Mouse (Mus musculus): ENCODE measurements around the gene Qars. TPM values are rescaled to one million over a fixed set of nuclear protein-coding genes. Genes with fewer than 3 reads are reported as not detected.

The Qars gene
- total RNA-seq (2022): 10 to 100 TPM; 78.3 to 95.4 (median 86.8) TPM

DNA sequence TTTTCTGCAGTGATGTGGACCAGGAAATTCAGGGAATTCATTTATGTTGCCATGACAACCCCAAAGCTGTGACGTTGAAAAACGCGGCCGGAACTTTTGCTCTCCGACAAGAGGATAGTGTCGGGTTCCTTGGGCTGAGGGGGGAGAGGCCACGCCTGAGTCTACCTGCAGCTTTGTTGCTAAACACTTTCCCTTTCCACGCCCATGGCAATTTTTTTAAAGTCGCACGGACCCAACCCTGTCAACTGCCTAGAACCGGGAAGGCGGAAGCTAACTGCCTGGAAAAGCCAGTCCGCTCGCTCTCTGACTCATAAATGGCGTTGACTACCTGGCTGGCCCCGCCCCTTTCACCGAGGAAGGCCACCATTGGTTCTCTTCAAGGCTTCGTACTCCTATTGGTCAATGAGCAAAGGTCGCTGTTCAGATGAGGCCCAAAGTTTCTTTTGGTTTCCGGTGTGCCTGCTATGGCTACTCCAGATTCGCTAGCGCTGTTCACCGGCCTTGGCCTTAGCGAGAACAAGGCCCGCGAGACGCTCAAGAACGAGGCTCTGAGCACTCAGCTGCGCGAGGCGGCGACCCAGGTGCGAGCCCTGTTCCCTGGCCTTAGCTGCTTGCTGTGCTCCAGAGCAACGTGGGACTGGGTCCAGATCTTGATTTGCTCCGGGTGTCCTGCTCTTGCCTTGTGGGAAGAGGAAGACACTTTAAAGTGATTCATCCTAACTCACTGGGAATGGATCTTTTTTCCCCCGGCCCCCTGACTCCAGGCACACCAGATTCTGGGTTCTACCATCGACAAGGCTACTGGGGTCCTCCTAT lies at the start of gene Qars:
Gene Qars, plus strand, starts transcription at position 88 of the 816 bp plus-strand sequence.
- peak; percentile 75 to 94 for DNase-seq (ENCODE audit: low spot score in 2 of 2)

DNA sequence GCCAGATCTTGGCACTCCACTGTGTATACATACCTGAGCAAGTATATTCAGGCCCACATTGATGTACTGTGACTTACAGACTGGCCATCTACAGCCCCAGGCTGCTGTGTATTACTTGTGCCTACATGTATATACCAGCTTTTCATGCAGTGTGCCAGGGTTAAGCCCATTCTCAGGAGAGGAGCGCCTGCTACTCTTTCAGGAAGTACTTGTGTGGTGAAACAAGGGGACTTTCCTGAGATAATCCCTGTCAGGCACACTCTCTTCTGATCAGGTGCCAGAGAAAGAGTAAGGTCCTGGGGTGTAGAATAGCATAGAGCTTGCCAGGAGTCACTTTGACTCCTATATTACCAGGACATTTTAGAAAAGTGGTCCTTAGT lies 47.6 kb upstream of the Qars start:
- no peak for DNase-seq (ENCODE audit: low spot score in 2 of 2)

- DNase-seq (ENCODE audit: low spot score in 2 of 2): peak; percentile 79 to 89
Measured at GRCm38 (mm10) chr9:108460319-108461178, 47.0 kb upstream of the Qars start, which contains the start of gene Ccdc71. Ccdc71 (plus strand) TSS chr9:108460527.

DNA sequence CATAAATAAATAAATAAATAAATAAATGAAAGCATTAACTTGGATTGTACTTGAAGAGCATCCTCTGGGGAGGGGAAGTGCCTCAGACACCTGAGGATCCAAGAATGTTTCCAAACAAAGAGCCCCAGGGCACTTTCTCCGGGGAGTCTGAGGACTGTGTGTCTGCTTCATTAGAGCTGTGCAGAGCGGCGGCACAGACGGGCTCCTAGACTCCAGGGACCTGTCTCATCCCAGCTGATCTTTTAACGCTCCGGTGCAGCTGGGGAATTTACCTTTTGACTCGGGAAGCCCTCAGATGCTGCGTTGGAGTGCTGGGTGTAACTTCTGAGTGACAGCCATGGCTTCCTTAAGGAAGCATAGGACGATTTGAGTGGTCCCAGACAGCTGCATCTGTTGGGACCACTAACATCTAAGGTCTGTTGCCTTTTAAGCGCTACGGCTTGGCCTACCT lies 46.3 kb upstream of the Qars start, which contains the start of gene Klhdc8b:
Gene Klhdc8b, minus strand, starts transcription at position 401 of the 451 bp plus-strand sequence.
- no peak for DNase-seq (ENCODE audit: low spot score in 2 of 2)

GRCm38 (mm10) chr9:108461675-108462074 lies 45.8 kb upstream of the Qars start:
- no peak for DNase-seq (ENCODE audit: low spot score in 2 of 2)

DNA sequence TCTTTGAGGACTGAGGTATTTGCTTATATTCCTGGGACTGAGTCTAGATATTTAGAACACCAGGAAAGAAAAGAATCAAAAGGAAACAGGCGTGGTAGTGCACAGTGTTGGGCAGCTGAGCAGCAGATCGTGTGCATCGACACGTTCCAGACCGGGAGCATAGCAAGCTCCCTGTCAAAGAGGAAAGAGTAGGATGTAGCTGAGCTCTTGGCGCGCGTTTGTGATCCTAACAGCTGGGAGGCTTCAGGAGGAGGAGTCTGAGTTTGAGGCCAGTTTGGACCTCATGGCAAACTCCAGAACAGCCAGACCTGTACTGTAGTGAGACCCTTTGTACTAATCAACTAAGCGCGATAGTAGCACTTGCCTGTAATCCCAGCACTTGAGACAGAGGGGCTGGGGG lies 45.3 kb upstream of the Qars start:
- no peak for DNase-seq (ENCODE audit: low spot score in 2 of 2)

DNA sequence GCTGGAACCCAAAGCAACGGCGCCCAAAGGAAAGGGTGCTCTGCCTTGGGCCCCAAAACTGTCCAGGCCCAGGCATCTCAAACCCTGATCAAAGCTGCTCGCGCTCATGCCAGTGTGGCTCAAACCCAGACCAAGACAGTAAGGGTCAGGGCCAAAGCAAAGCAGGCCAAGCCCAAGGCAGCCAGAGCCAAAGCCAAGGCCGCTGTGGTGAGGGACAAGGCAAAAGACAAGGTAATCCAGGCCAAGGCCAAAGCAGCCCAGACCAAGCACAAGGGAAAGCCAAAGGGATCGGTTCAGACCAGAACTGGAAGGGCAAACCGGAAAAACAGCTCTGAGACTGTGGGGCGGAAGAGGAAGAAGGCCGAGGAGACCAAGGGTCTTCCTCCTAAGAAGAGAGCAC lies 43.8 kb upstream of the Qars start:
- DNase-seq (ENCODE audit: low spot score in 2 of 2): no peak

- DNase-seq (ENCODE audit: low spot score in 2 of 2): no peak
Measured at GRCm38 (mm10) chr9:108466219-108466618, 41.3 kb upstream of the Qars start.

- DNase-seq (ENCODE audit: low spot score in 2 of 2): no peak
Measured at GRCm38 (mm10) chr9:108469430-108469829, 38.1 kb upstream of the Qars start.

DNA sequence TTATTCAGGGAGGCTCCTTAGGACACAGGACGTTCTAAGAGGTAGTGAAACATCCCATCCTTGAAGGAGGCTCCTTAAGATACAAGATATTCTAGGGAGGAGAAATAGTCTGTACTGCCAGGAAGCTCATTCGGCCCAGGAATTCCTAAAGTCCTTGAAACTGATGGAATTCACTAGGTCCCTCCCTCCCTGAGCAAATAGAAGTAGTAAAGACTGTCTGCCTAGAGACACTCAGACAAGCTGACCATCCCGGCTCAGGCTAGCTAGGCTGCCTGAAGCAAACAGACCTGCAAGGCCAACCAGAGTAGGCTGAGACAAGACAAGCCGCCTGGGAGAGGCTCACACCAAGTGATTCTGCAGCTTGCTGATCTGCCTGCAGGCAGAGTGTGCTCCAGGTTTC lies 37.7 kb upstream of the Qars start:
- no peak for DNase-seq (ENCODE audit: low spot score in 2 of 2)

DNA sequence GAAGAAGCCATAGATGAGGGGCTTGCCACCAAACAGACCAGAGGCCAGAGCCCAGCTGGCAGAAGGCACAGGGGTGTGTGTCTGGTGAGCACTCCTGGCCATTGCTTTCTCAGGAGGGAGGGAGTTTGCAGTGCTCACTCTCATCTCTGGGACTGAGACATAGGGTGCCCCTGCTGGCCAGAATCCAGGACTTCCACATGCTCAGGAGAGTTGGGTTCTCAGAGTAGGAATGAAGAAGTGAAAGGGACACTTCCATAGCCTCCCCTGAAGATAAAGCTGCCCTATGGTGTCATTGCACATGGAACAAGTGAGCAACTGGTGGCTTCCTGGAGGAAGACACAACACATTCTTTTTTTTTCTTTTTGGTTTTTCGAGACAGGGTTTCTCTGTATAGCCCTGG lies 33.0 kb upstream of the Qars start:
- DNase-seq (ENCODE audit: low spot score in 2 of 2): no peak

DNA sequence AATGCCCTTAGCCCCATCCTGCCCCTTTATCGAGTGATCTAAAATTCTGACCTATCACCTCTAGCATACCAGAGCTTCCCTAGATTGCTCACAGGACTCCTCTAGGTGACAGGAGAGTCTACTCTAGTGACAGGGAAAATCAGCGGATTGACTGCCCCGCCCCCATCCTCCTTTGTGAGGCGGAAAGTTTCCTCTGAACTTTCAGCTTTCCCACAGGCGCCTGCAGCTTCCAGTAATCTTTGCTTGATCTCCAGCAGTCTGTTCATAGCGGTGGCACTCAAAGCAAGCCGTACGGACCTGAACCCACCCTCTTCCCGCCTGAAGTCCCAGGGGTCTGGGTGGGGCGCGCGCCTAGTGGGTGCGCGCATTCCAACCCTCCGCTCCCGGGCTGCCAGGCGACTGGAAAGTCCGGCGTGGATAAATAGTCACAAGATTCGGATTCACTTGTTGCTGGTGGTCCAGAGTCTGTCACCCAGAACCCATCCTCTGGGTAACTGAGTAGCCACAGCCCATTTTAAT lies 28.8 kb upstream of the Qars start:
- no peak for DNase-seq (ENCODE audit: low spot score in 2 of 2)

DNA sequence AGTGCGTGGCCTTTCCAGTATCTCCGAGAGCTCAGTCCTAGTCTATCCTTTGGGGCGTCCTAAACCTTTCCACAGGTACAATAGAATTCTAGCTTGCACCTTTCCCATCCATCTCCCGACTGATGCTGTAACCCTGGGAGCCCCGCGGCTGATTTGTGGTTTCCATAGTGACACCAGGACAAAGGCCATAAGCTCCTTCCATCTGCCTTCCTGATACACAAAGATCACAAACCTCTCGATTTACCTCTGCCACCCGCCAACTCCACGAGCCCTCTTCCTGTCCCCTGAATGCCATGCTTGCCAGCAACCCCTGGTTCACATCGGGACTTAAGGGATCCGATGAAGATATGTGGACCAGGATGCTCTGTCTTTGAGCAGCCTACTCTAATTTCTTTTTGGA lies 28.3 kb upstream of the Qars start:
- no peak for DNase-seq (ENCODE audit: low spot score in 2 of 2)

DNA sequence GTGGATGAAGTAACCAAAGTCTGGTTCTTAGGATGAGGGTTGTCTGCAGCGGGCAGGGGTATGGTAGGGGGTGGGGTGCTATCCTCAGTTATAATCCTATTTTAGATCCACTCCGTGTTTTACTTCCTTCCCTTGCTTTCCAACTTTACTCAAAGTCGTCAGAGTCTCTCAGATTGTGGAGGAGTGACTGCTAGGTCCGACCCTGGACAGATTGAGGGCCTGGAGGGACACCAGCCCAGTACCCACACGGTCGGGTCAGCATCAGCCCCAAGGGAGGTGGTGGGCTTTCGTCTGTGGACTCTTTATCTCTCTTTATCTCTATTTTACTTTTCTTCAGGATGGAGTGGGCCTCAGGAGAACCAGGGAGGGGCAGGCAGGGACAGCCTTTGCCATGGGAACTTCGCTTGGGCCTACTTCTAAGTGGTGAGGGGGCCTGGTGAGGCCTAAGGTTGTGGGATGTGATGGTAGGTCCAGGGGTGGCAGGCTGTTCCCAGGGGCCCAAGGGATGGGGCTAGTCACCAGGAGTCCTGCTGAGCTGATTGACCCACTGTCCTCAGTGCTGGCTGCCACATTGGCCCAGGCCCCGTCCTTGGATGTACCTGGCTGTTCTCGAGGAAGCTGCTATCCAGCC lies 27.7 kb upstream of the Qars start, which contains the start of gene Lamb2:
Gene Lamb2, plus strand, starts transcription at position 16 of the 631 bp plus-strand sequence.
- no peak for DNase-seq (ENCODE audit: low spot score in 2 of 2)

- no peak for DNase-seq (ENCODE audit: low spot score in 2 of 2)
Measured at GRCm38 (mm10) chr9:108480813-108481519, 26.5 kb upstream of the Qars start.

GRCm38 (mm10) chr9:108481520-108482210 lies 25.8 kb upstream of the Qars start:
- no peak for DNase-seq (ENCODE audit: low spot score in 2 of 2)

DNA sequence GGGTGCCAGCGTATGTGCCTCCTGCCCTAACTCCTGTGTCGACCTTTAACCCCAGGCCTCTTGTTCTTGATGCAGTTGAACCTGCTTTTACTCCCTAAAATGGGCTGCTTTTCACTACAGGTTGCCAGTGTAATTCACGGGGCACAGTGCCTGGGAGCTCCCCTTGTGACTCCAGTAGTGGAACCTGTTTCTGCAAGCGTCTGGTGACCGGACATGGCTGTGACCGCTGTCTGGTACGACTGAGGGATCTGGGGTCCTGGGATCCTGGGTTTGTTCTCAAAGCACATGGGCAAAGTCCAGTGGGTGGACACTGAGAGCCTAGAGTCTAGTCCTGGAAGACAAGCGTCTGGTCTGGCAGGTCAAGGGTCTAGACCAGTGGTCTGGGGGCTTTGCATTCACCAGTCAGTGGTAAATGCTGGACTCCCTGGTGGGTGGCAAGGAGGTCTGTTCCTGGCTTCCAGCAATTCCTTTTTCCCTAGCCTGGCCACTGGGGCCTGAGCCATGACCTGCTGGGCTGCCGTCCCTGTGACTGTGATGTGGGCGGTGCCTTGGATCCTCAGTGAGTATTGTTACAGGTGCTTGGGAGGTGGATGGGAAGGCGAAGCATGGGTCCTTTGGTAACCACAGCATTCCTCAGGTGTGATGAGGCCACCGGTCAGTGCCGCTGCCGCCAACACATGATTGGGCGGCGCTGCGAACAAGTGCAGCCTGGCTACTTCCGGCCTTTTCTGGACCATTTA lies 24.3 kb upstream of the Qars start:
- no peak for DNase-seq (ENCODE audit: low spot score in 2 of 2)

- no peak for DNase-seq (ENCODE audit: low spot score in 2 of 2)
Measured at GRCm38 (mm10) chr9:108484021-108484420, 23.5 kb upstream of the Qars start.

DNA sequence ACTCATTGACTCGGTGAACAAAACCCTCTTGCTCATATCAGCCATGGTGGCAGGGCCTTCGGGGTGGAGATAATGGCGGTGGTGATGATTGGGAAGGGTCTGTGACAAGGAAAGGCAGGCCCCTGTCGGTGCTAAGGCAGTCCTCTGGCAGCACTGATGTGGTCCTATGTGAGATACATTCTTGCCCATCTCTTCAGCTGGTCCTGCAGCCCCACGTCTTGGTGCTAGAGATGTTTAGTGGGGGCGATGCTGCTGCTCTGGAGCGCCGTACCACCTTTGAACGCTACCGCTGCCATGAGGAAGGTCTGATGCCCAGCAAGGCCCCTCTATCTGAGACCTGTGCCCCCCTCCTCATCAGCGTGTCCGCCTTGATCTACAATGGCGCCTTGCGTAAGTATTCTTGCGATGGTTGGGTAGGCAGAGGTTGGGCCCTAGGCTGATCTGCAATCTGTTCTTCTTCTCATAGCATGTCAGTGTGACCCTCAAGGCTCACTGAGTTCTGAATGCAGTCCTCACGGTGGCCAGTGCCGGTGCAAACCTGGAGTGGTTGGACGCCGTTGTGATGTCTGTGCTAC lies 22.1 kb upstream of the Qars start:
- DNase-seq (ENCODE audit: low spot score in 2 of 2): no peak

Data from left cerebral cortex, adult 8-10 months (tissue).